Mouse (Mus musculus) telencephalon, adult 2 months (tissue): ENCODE data around the gene Arid1b.

Source experiments
- DNase-seq: peaks from one replicate; pipeline ENCODE4 v3.0.0-alpha.2; 2011; ENCODE audit warnings: low read depth, low spot score

The Arid1b gene

GRCm38 (mm10) chr17:5210101-5210727, 216.1 kb downstream of the Arid1b start:
- no peak for DNase-seq

- no peak for DNase-seq
Measured at GRCm38 (mm10) chr17:5210891-5211290, 216.8 kb downstream of the Arid1b start.

DNA sequence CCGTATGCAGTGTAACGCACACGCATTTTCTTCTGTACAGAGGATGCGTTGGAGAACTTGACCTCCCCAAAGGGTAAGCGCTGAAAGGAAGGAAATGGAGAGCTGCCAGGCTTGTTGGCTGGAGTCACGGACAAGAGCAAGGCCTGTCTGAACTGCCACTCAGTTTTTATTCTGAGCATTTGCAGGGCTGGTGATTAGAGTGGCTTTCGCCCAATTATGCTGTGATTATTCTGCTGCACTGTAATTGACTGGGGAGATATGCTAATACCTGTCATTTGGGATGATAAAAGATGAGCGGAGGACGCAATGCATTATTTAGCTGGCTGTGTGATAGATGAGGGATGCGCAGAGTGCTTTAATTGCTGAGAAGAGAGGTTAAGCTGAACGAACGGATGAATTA, 218.0 kb downstream of the Arid1b start:
- peak; percentile 29 for DNase-seq

DNA sequence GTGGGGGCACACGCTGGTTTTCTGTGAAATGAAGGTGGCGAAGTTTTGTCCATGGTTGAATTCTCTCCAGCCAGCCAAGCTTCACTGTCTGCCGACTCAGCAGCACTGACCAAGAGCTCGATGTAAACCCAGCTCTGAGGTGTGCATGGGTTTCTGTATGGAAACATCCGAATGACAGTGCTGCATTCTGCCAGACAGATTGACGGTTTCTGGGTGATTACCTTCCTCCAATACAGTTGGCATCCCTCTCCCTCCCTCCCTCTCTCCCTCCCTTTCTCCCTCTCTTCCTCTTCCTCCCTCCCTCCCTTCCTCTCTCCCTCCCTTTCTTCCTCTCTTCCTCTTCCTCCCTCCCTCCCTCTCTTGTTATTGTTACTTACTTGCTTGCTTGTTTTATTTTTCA, 219.3 kb downstream of the Arid1b start:
- no peak for DNase-seq

GRCm38 (mm10) chr17:5215352-5215751, 221.2 kb downstream of the Arid1b start:
- DNase-seq, result no peak

GRCm38 (mm10) chr17:5216965-5217546, 222.9 kb downstream of the Arid1b start:
- DNase-seq, result no peak

- no peak for DNase-seq
Measured at GRCm38 (mm10) chr17:5217852-5218845, 224.0 kb downstream of the Arid1b start.

- no peak for DNase-seq
Measured at GRCm38 (mm10) chr17:5218955-5219557, 224.9 kb downstream of the Arid1b start.

- no peak for DNase-seq
Measured at GRCm38 (mm10) chr17:5221041-5221440, 226.9 kb downstream of the Arid1b start.

DNA sequence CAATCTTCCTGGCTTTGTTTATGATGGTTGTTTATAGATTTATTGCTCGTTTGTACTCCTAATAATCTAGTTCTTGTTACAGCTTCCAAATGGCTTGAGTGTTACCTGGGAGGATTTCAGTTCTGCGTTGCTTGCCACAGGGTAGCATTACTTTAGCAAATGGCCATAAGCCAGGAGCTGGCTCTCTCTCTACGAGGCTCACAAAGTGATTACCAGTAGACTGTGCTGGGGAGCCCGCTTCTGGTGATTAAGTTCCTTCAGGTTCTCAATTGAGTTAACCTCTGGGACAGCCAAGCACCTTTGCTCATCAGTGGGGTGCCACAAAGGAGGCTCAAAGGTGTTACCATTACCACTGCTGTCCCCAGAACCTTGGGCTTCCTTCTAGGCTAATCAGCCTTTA, 227.4 kb downstream of the Arid1b start:
- no peak for DNase-seq

DNA sequence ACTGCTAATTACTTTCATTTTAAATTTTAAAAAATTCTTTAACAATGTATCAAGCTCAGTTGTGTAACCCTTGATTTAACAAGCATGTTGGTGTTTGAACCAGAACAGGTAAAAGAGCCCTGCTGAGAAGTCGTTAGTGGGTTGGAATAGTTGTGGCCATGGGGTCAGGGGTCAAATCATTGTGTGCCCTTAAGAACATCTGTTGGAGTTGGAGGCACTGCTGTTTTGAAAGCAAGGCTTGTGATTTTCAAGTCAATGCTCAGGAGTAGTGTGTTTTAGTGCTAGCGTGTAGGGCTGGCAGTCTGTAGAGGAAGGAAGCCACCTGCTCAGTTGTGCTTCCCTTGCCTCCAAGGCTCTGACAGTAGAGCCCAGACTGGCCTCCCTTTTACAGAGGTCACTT, 228.7 kb downstream of the Arid1b start:
- no peak for DNase-seq

GRCm38 (mm10) chr17:5224932-5225331, 230.8 kb downstream of the Arid1b start:
- no peak for DNase-seq

GRCm38 (mm10) chr17:5227136-5227535, 233.0 kb downstream of the Arid1b start:
- DNase-seq, result no peak

DNA sequence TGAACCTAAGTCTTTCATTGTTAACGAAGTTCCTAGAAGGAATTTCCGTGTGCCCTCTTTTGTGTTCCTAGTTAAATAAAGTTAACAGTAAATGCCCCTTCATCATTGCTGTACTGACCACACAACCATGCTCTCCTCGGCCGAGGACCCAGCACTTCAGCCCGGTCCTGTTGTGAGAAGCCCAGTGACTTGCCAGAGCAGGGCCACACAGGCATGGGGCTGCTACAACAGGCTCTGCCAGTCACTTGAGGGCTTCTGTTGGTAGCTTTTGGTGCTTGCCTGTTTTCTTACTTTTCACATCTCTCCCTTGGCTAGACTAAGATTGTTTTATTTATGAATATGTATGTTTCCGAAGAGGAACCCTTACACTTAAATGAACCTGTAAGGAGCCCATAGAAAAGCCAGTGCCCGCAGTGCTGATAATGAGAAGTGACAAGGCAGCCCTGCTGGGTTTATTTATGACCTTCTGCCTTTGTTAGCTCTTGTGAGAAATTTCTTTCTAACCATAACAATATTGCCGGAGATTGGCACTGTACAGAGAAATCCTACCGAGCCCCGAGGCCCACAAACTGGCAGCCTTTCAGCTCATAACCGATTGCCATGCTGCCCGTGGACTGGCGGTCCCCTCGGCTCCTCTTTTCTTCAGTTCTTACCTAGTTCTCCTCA, 234.0 kb downstream of the Arid1b start:
- DNase-seq, result no peak

DNA sequence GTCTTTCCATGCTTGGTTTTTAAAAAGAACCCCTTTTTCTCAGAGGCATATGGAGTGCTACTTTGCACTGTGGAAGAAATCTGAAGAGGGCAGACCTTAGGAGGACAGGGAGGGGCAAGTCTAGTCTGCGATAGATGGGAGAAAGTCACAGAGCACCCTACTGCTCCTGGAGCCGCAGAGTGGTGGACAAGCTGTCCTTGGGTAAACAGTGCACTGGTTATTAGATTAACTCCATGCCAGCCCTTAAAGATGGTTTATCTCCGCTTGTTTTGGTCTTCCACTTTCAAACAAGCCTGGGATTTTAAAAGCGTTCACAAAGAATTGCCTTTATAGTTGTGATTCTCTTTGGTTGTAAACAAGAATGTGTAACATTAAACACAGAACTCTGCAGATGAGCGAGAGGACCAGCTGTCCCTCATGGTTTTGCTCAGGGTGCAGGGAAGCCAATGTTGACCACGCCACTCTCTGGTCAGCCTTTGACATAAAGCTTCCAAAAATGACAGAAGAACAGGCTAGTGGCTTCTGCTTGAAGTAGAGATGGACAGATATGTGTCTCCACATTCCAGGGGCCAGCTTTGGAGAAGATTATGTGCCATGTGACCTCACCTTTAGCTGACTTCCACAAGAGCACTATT, 234.6 kb downstream of the Arid1b start:
- DNase-seq, result no peak

DNA sequence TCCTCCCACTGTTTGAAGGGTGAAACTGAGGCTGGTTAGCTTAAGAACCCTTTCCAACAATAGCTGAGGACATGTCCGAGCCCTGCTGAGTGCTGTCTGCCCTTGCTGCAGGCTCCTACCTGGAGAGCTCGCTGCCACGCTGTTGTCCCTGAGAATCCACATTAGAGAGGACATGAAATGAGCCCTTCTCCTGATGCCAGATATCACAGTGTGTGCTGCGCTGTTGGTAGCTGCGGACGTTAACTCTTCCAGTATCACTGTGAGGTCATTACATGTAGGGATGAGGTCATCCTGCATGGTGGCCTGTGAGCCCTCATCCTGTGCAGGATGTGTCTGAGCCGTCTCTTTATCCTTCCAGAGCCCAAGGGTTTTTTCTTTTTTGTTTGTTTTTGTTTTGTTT, 235.9 kb downstream of the Arid1b start:
- DNase-seq, result no peak

DNA sequence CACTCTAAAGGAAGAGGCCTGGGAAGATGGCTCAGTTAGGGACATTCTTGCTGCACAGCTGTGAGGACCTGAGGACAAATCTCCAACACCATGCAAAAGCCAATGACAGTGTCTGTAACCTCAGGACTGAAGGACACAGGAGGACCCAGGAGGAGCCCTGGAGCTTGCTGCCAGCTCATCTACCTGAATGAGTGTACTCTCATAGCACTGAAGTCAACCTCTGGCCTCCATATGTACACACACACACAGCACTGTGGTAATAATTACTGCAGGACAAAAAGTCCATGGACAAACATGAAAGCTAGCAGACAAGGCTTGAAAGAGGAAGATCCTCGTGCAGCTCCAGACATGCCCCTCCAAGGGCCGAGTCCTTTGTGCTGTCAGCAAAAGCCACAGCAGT, 238.0 kb downstream of the Arid1b start:
- DNase-seq, result no peak

- DNase-seq, result no peak
Measured at GRCm38 (mm10) chr17:5233991-5234390, 239.9 kb downstream of the Arid1b start.

- no peak for DNase-seq
Measured at GRCm38 (mm10) chr17:5235057-5235456, 240.9 kb downstream of the Arid1b start.

- no peak for DNase-seq
Measured at GRCm38 (mm10) chr17:5237765-5238164, 243.6 kb downstream of the Arid1b start.
